24 mouse cellular contexts compared by ENCODE assay signal in the genomic region with DNA sequence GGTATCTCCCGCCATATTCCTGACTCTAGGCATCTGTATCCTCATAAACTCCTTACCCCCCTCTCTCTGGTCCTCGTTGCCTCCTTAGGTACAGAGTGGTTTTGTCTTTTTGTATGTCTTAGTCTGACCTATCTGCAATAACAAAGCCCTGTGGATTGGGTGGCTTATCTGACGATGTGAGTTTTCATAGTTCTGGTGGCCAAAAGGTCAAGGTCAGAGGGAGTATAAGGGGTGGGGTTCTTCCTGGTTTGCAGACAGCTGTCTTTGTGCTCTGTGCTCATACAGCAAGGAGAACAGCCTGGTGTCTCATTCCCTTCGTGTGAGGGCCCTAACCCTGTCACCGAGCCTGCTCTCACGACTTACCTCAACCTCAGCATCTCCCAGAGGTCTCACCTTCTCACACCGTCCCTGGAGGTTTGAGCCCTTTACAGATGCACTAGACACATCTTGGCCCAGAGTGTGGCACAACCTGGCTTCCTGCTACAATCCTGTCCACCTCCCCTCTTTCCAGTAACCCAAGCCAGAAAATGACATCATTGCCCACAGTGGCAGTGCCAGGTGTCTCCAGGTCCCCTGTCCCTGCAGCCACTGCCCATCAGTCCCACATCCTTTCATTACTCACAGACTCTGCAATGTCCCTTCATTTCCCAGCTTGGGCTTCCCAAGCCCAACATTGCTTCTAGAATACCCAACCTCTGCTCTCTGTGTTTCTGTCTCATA. TPM values are rescaled to one million over a fixed set of nuclear protein-coding genes. Genes with fewer than 3 reads are reported as not detected.
DNase-seq lines count a peak whose midpoint lies in the region; ATAC-seq and TF ChIP-seq lines count a peak whose summit lies in the region.
"Had no signal": no experiment of that assay in that cellular context is flagged by ENCODE, and none has a peak within 500 bp of the region (broad histone marks: within the 10 kb centered on the region; RNA-seq: fewer than 3 reads in every experiment).

No protein-coding gene starts in this region.

- 74% methylated on average over 7 of the region's 7 CpGs for WGBS in forebrain, postnatal 0 days
- WGBS in forebrain, embryonic 14.5 days: 77% methylated on average over 7 of the region's 7 CpGs
- whole genome bisulfite sequencing in midbrain, embryonic 15.5 days: 62% methylated on average over 7 of the region's 7 CpGs
- 59% methylated on average over 7 of the region's 7 CpGs for WGBS in midbrain, embryonic 13.5 days
- 57% methylated on average over 7 of the region's 7 CpGs for WGBS in kidney, embryonic 14.5 days
- WGBS in heart, embryonic 12.5 days: 66% methylated on average over 7 of the region's 7 CpGs

- TF ChIP-seq CTCF in forebrain, postnatal 0 days (IDR thresholded peaks at IDR 0.05; ENCODE audit: low read depth): no peak

- 0 out of 2 replicates have a peak, but pooled peaks have one; percentile 26 for ATAC-seq in forebrain, postnatal 0 days
- ATAC-seq in forebrain, embryonic 14.5 days: no peak
- peak; percentile 24; the same call in 1 of the 2 replicates for ATAC-seq in midbrain, embryonic 15.5 days (replicated peaks)
- no peak for ATAC-seq in midbrain, embryonic 13.5 days
- no peak for ATAC-seq in kidney, embryonic 14.5 days (ENCODE audit: low FRiP score, low TSS enrichment)
- no peak for ATAC-seq in heart, embryonic 12.5 days (ENCODE audit: insufficient number of reproducible peaks, low FRiP score)
- ATAC-seq: inflammation-experienced regulatory T-cells, adult 6 months had no signal

- H3K4me1 ChIP-seq in forebrain, postnatal 0 days (ENCODE audit: insufficient read depth): no peaks in the 10 kb centered on the region
- peaks cover 10% of the 10 kb centered on the region for H3K4me1 ChIP-seq in forebrain, embryonic 14.5 days (ENCODE audit: control insufficient read depth, insufficient read depth, low read length)
- peaks cover 6% of the 10 kb centered on the region; the same call in 1 of the 2 replicates for H3K4me1 ChIP-seq in midbrain, embryonic 15.5 days
- H3K4me1 ChIP-seq in midbrain, embryonic 13.5 days (replicated peaks): peaks cover 39% of the 10 kb centered on the region
- 0 out of 2 replicates have a peak, but pooled peaks cover 3% of the 10 kb centered on the region for H3K4me1 ChIP-seq in kidney, embryonic 14.5 days (ENCODE audit: control insufficient read depth, insufficient read depth, low read length)
- peaks cover 25% of the 10 kb centered on the region for H3K4me1 ChIP-seq in heart, embryonic 12.5 days (replicated peaks)

- no peaks in the 10 kb centered on the region for H3K27me3 ChIP-seq in forebrain, postnatal 0 days (ENCODE audit: insufficient read depth, low read length)
- H3K27me3 ChIP-seq in forebrain, embryonic 14.5 days (replicated peaks; ENCODE audit: control insufficient read depth, insufficient read depth, low read length): no peaks in the 10 kb centered on the region
- H3K27me3 ChIP-seq in midbrain, embryonic 15.5 days (replicated peaks): no peaks in the 10 kb centered on the region
- H3K27me3 ChIP-seq in midbrain, embryonic 13.5 days: no peaks in the 10 kb centered on the region
- no peaks in the 10 kb centered on the region for H3K27me3 ChIP-seq in kidney, embryonic 14.5 days (ENCODE audit: control insufficient read depth, insufficient read depth, low read length)
- H3K27me3 ChIP-seq in heart, embryonic 12.5 days (replicated peaks): no peaks in the 10 kb centered on the region
- H3K27me3 ChIP-seq: CH12.LX; embryonic facial prominence, embryonic 15.5 days; hindbrain, embryonic 13.5 days; megakaryocyte, embryonic 14.5 days; neural tube, embryonic 12.5 days had no signal

- H3K4me3 ChIP-seq in forebrain, postnatal 0 days (ENCODE audit: low read depth, low read length): no peak overlapping the region
- H3K4me3 ChIP-seq in forebrain, embryonic 14.5 days (ENCODE audit: low read depth, low read length): no peak overlapping the region
- no peak overlapping the region for H3K4me3 ChIP-seq in midbrain, embryonic 15.5 days
- no peak overlapping the region for H3K4me3 ChIP-seq in midbrain, embryonic 13.5 days (replicated peaks)
- H3K4me3 ChIP-seq in kidney, embryonic 14.5 days (ENCODE audit: low read length): no peak overlapping the region
- H3K4me3 ChIP-seq in heart, embryonic 12.5 days: no peak overlapping the region
- H3K4me3 ChIP-seq: embryonic facial prominence, embryonic 15.5 days; hindbrain, embryonic 13.5 days; left cerebral cortex, adult 2 months; limb, embryonic 10.5 days; megakaryocyte, embryonic 14.5 days; neural tube, embryonic 12.5 days had no signal

- no peak overlapping the region for H3K27ac ChIP-seq in forebrain, postnatal 0 days (ENCODE audit: low read depth, low read length)
- no peak overlapping the region for H3K27ac ChIP-seq in forebrain, embryonic 14.5 days (ENCODE audit: low read depth, low read length)
- H3K27ac ChIP-seq in midbrain, embryonic 15.5 days: no peak overlapping the region
- no peak overlapping the region for H3K27ac ChIP-seq in midbrain, embryonic 13.5 days
- no peak overlapping the region for H3K27ac ChIP-seq in kidney, embryonic 14.5 days (ENCODE audit: low read depth, low read length)
- no peak overlapping the region for H3K27ac ChIP-seq in heart, embryonic 12.5 days (ENCODE audit: poor library complexity, severe bottlenecking)
- H3K27ac ChIP-seq: embryonic facial prominence, embryonic 15.5 days; left cerebral cortex, adult 2 months; limb, embryonic 10.5 days; neural tube, embryonic 12.5 days had no signal

- H3K9ac ChIP-seq in forebrain, postnatal 0 days: no peak overlapping the region
- H3K9ac ChIP-seq in forebrain, embryonic 14.5 days (ENCODE audit: low read length): no peak overlapping the region
- H3K9ac ChIP-seq in midbrain, embryonic 15.5 days: no peak overlapping the region
- H3K9ac ChIP-seq in midbrain, embryonic 13.5 days (replicated peaks): no peak overlapping the region
- H3K9ac ChIP-seq in kidney, embryonic 14.5 days (ENCODE audit: low read depth, low read length): no peak overlapping the region
- no peak overlapping the region for H3K9ac ChIP-seq in heart, embryonic 12.5 days
- H3K9ac ChIP-seq: embryonic facial prominence, embryonic 15.5 days; hindbrain, embryonic 13.5 days; neural tube, embryonic 12.5 days had no signal

- no peaks in the 10 kb centered on the region; the same call in 1 of the 2 replicates for H3K36me3 ChIP-seq in forebrain, postnatal 0 days (ENCODE audit: insufficient read depth)
- no peaks in the 10 kb centered on the region for H3K36me3 ChIP-seq in forebrain, embryonic 14.5 days (ENCODE audit: control insufficient read depth, insufficient read depth, low read length)
- H3K36me3 ChIP-seq in midbrain, embryonic 15.5 days (replicated peaks): no peaks in the 10 kb centered on the region
- H3K36me3 ChIP-seq in midbrain, embryonic 13.5 days: no peaks in the 10 kb centered on the region
- H3K36me3 ChIP-seq in kidney, embryonic 14.5 days (ENCODE audit: control insufficient read depth, insufficient read depth, low read length): no peaks in the 10 kb centered on the region
- H3K36me3 ChIP-seq in heart, embryonic 12.5 days: no peaks in the 10 kb centered on the region
- H3K36me3 ChIP-seq: embryonic facial prominence, embryonic 15.5 days; hindbrain, embryonic 13.5 days; neural tube, embryonic 12.5 days had no signal

- peak; percentile 35 for DNase-seq in cerebellum, adult 18-20 months
- no peak for DNase-seq in cerebellum, adult 8-10 months
- no peak for DNase-seq in forebrain, postnatal 0 days
- no peak for DNase-seq in forebrain, embryonic 14.5 days (ENCODE audit: low spot score)
- DNase-seq: adrenal gland, adult 8-10 months; gastrocnemius, postnatal 25 days; heart, postnatal 10 days; kidney, adult 9 months; kidney, postnatal 36 days; lung, adult 2 months; right cerebral cortex, adult 18-20 months; thymus, postnatal 14 days had no signal

- peaks cover 2% of the 10 kb centered on the region; the same call in 1 of the 2 replicates for H3K9me3 ChIP-seq in forebrain, postnatal 0 days (ENCODE audit: low read length)
- 0 out of 2 replicates have a peak, but pooled peaks cover 4% of the 10 kb centered on the region for H3K9me3 ChIP-seq in forebrain, embryonic 14.5 days (replicated peaks; ENCODE audit: control insufficient read depth, low read length)
- no peaks in the 10 kb centered on the region for H3K9me3 ChIP-seq in midbrain, embryonic 15.5 days
- H3K9me3 ChIP-seq in midbrain, embryonic 13.5 days: peaks cover 1% of the 10 kb centered on the region; the same call in 1 of the 2 replicates
- peaks cover 3% of the 10 kb centered on the region; the same call in 1 of the 2 replicates for H3K9me3 ChIP-seq in kidney, embryonic 14.5 days (ENCODE audit: control insufficient read depth, low read length)
- peaks cover 3% of the 10 kb centered on the region for H3K9me3 ChIP-seq in heart, embryonic 12.5 days (replicated peaks)
- H3K9me3 ChIP-seq: embryonic facial prominence, embryonic 15.5 days; hindbrain, embryonic 13.5 days; limb, embryonic 10.5 days had no signal

- no peak overlapping the region for H3K4me2 ChIP-seq in forebrain, postnatal 0 days (ENCODE audit: low read depth)
- H3K4me2 ChIP-seq in forebrain, embryonic 14.5 days (ENCODE audit: low read length): no peak overlapping the region
- no peak overlapping the region for H3K4me2 ChIP-seq in midbrain, embryonic 15.5 days
- H3K4me2 ChIP-seq in midbrain, embryonic 13.5 days (replicated peaks): no peak overlapping the region
- H3K4me2 ChIP-seq in kidney, embryonic 14.5 days (replicated peaks; ENCODE audit: low read depth, low read length): no peak overlapping the region
- H3K4me2 ChIP-seq in heart, embryonic 12.5 days: no peak overlapping the region
- H3K4me2 ChIP-seq: embryonic facial prominence, embryonic 15.5 days; hindbrain, embryonic 13.5 days; neural tube, embryonic 12.5 days had no signal

RNA-seq across cellular contexts. Expression of a gene that starts 54.2 kb away (rescaled TPM):
- total RNA-seq in forebrain, postnatal 0 days (2014; rRNA removed): 16.1 and 23.0 TPM in 2 replicates
- 18.2 TPM in 2 replicates for polyA plus RNA-seq in forebrain, postnatal 0 days (2015; fragmentation: Nextera tagmentation; extraction: Ambion mirVana)
- 18.1 and 20.0 TPM in 2 replicates for polyA plus RNA-seq in forebrain, embryonic 14.5 days (2014; fragmentation: Nextera tagmentation; extraction: Ambion mirVana)
- polyA plus RNA-seq in midbrain, embryonic 15.5 days (2015; fragmentation: Nextera tagmentation; extraction: Ambion mirVana): 20.2 and 24.4 TPM in 2 replicates
- polyA plus RNA-seq in midbrain, embryonic 13.5 days (2015; fragmentation: Nextera tagmentation; extraction: Ambion mirVana): 18.6 and 19.3 TPM in 2 replicates
- polyA plus RNA-seq in kidney, embryonic 14.5 days (2014; fragmentation: Nextera tagmentation; extraction: Ambion mirVana): 14.3 and 16.5 TPM in 2 replicates
- 11.1 and 11.4 TPM in 2 replicates for polyA plus RNA-seq in heart, embryonic 12.5 days (2016; fragmentation: Nextera tagmentation; extraction: Ambion mirVana)

Comparison
In these comparisons a context has a peak if more than half of its experiments do, and no peak if none do; other contexts are left out.
1. DNase-seq: peak in cerebellum, adult 18-20 months (2 of 2); none in cerebellum, adult 8-10 months (single experiment), forebrain, postnatal 0 days (single experiment) and forebrain, embryonic 14.5 days (single experiment).
2. ATAC-seq: peak in forebrain, postnatal 0 days (single experiment) and midbrain, embryonic 15.5 days (single experiment); none in forebrain, embryonic 14.5 days (single experiment), midbrain, embryonic 13.5 days (single experiment), kidney, embryonic 14.5 days (single experiment) and heart, embryonic 12.5 days (single experiment).